Mouse (Mus musculus): ENCODE results near the gene Fbxl2.

The Fbxl2 gene

DNA sequence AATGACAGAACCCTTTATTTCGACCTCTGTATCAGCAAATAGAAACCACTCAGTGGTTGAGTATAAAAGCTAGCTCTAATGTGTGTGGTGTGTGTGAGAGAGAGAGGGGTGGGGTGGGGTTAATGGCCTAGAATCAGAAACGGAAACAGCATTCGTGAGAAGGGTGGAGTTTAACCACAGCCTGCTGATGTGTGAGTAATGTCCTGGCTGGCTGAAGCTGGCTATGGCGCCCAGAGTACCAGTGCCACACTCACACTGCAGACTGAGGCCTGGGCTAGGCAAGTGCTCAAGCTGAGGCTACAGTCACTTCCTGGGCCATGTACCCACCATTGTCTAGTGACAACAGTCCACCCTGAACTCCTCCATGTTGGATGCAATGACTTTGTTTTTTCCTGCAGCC is 29.6 kb downstream of the Fbxl2 start:
- no peak for DNase-seq

DNA sequence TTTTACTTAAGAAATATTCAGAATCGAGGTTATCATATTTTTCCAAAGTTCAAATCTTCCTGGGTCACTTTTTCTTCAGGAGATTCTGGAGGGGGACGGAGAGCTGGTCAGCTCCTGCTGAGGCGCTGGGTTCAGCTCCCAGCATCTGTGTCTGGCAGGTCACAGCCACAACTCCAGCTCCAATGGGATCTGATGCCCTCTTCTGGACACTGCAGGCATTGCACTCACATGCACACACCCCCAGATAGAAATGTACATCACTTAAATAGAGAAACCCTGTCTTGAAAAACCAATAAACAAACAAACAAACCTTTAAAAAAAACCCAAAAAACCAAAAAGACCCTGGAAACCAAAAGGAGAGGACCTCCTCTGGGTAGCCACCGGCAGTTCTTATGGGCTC is 30.3 kb downstream of the Fbxl2 start:
- DNase-seq = no peak

DNA sequence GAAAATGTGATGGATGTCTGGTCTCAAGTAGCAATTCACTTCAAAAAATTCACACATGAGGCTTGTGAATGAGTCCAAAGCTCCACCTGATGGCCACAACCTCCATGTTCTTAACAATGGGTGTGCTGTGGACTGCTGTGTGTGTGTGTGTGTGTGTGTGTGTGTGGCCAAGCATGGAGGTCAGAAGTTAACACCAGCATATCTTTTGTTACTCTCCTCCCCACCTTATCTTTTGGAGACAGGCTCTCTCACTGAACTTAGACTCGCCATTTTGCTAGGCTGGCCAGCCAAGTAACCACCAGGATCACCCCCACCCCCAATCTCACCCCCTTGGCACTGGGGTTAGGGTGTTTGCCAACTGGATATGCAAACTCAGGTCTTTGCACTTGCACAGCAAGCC is 32.0 kb downstream of the Fbxl2 start:
- no peak for DNase-seq

GRCm38 (mm10) chr9:114011203-114011602 is 34.8 kb downstream of the Fbxl2 start:
- no peak for DNase-seq

GRCm38 (mm10) chr9:114009526-114009925 is 36.5 kb downstream of the Fbxl2 start:
- no peak for DNase-seq

- no peak for DNase-seq
Observed at GRCm38 (mm10) chr9:114007850-114008350, 38.1 kb downstream of the Fbxl2 start.

- no peak for DNase-seq
Observed at GRCm38 (mm10) chr9:114006801-114007200, 39.2 kb downstream of the Fbxl2 start.

DNA sequence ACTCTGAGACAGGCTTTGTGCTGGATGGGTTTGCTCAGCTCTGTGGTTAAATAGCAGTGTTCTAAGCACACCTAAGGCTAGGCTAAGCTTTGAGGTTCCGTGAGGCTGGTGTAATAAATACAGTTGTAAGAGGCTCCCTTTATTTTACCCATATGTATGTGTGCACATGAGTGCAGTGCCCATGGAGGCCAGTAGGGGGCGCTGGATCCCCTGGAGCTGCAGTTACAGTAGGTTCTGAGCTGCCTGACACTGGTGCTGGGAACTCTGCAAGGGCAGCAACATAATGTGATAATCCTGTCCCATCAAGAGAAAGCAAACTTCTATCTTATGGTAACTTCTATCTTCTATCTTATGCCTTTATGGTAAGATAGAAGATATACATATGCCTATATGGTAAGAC is 47.7 kb downstream of the Fbxl2 start:
- DNase-seq = no peak

DNA sequence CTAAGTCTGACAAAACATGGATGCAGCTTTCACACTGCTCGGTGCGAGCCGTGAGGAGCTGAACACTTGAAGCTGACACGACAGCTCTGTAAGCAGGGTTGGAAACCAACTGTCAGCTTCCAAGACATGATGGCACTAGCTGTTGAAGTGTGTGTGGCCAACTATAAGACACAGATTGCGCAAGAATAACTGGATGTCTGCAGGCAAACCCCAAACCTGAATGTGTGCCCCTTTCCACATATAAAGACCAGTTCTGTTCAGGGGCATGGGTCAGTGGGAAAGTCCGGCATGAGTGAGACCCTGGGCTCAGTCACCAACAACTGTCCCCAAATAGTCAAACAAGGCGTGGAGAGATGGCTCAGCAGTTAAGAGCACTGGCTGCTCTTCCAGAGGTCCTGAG is 53.2 kb downstream of the Fbxl2 start:
- DNase-seq = no peak

GRCm38 (mm10) chr9:113990547-113991248 is 55.3 kb downstream of the Fbxl2 start:
- DNase-seq = peak; percentile 93

DNA sequence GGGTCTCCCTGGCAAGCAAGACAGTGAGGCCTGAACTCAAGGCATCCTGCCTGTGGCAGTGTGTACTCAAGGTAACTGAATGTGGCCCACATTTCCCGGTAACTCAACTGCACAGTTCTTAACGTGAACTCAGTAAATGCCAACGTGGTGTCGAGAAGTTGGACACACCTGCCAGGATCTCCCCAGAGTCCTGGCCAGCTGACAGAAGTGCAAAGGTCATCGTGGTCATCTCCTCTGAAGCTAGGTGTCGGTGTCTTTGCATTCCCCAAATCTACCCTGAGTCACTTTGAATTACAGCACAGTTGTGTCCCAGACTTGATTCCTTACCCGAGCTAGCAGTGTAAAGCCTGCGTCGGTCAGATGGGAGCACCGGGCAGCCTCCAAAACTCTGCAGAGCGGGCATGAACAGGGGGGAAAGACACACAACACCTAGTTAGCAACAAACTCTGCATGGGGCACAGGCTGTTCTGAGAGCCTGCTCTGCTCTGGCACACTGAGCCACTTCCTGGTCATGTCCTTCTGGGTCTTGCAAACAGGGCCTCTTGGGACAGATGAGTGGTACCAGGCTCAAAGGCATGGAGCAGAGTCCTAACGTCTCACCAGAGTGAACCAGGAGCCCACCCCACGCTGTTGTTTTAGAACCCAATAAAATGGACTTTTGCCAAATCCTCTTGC is 60.9 kb downstream of the Fbxl2 start:
- DNase-seq = no peak

- DNase-seq = no peak
Observed at GRCm38 (mm10) chr9:113982883-113983670, 62.9 kb downstream of the Fbxl2 start.

DNA sequence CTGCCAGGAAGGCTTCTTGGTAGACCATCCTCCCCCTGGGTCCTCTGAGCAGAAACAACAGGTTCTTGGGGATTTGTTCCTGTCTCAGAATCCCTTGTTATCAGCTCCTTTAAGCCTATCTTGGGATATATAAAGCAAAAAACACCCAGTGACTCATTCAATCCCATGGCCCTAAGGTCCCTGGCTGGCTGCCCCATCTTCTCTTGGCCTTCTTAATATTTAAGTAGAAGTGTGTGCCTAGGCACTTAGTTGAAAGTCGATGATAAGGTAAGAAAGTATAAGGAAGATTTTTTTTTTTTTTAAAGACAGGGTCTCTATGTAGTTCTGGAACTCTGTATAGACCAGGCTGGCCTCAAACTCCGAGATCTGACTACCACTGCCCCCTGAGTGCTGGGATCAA is 63.5 kb downstream of the Fbxl2 start:
- DNase-seq = no peak

GRCm38 (mm10) chr9:113981099-113981880 is 64.7 kb downstream of the Fbxl2 start:
- peak; percentile 25 for DNase-seq

GRCm38 (mm10) chr9:113979356-113979755 is 66.6 kb downstream of the Fbxl2 start:
- DNase-seq = no peak

- no peak for DNase-seq
Observed at GRCm38 (mm10) chr9:113978656-113979055, 67.3 kb downstream of the Fbxl2 start.

DNA sequence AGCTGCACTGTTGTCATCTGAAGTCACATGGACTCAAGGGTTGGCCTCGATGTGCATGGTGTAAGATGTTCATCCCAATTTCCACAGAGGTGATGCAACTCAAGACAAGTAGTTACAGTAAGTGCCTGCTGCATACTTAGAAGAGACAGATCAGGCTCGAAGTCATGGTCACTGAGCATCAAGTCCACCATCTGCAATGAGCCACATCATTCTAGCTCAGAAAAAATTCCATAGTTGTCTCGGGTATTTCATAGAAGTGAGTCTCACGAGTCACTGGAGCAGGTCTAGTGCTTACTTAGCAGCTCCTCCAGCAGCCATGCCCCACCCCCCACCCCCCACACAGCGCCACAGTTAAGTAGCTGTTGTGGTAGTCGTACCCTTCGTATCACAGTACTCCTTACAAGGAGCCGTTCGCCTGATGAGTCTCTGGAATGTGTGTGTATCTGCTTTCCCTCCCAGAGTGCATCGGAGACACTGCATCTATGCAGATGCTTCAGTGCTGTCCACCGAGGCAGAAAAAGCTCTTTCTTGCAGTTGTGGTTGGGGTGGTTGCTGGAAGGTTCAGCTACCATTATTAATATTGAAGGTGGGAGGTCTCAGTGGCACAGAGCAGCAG is 68.7 kb downstream of the Fbxl2 start:
- no peak for DNase-seq

DNA sequence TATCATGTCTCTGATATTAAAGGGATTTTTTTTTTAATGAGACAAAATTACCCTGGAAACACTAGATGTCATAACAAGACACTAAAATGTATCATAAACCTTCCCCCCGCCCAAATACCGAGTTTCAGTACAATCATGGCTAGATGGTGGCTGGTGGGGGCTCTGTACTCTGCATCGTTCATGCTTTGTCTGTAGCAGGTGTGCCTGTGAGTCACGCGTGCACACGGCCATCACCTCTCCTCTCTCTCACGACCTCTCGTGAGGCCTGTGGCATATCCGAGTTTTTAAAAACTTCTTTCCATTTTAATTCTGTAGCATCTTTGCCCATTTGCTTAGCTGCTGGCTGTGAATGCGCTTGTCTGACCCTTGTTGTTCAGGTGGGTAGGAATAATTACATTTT is 69.7 kb downstream of the Fbxl2 start:
- DNase-seq = no peak

DNA sequence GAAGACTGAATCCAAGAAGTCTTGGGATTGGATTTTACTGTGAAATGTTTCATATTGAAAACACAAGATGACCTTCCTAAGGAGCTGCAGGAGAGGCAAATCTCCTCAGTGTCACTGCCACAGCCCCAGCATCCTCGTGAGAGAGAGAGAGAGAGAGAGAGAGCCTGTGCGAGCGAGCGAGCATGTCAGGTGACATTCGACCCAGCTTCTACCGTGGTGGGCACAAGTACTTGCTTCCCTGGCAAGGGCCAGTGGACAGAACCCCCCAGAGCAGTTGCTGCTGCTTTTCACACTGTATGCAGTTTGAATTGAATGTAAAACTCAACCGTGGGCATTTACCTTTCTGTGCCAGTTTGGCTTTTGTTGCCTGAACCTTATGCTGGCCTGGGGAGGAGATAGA is 70.5 kb downstream of the Fbxl2 start:
- no peak for DNase-seq

GRCm38 (mm10) chr9:113974945-113975344 is 71.0 kb downstream of the Fbxl2 start:
- no peak for DNase-seq

- DNase-seq = no peak
Observed at GRCm38 (mm10) chr9:113973857-113974256, 72.1 kb downstream of the Fbxl2 start.

GRCm38 (mm10) chr9:113971615-113972014 is 74.4 kb downstream of the Fbxl2 start:
- DNase-seq = no peak

Data from right cerebral cortex, postnatal 4 days (tissue).